Mouse (Mus musculus) gastrocnemius, adult 2 months (tissue): ENCODE data around the gene Odf2. TPM values are rescaled to one million over a fixed set of nuclear protein-coding genes. Genes with fewer than 3 reads are reported as not detected.

ENCODE experiments used
- DNase-seq: peaks from one replicate; pipeline ENCODE4 v3.0.0; 2022
- H3K27ac ChIP-seq: fragments of 200-600 bp; 2 replicates; pipeline ENCODE4 v1.8.1; 2022; ENCODE audit warnings: mild to moderate bottlenecking
- H3K4me3 ChIP-seq: fragments of 200-600 bp; 2 replicates; pipeline ENCODE4 v1.8.1; 2022; ENCODE audit warnings: mild to moderate bottlenecking, moderate library complexity
- CTCF ChIP-seq: fragments of 200-600 bp; IDR thresholded peaks from 2 replicates; pipeline ENCODE4 v1.8.1; 2022; ENCODE audit warnings: antibody characterized with exemption, mild to moderate bottlenecking, moderate library complexity
- intact Hi-C: fragments of 180-260 bp; cut with DNase I; formaldehyde crosslinking; loops from one replicate; pipeline ENCODE4 v1.15.1; 2025
- total RNA-seq, 2 experiments: library from RNA; stranded (reverse); gene quantifications; 2 replicates each; pipeline ENCODE4 v1.2.3; 2021

The Odf2 gene
- total RNA-seq, 2 experiments from 2014 or later: 11.9 to 12.7 TPM

DNA sequence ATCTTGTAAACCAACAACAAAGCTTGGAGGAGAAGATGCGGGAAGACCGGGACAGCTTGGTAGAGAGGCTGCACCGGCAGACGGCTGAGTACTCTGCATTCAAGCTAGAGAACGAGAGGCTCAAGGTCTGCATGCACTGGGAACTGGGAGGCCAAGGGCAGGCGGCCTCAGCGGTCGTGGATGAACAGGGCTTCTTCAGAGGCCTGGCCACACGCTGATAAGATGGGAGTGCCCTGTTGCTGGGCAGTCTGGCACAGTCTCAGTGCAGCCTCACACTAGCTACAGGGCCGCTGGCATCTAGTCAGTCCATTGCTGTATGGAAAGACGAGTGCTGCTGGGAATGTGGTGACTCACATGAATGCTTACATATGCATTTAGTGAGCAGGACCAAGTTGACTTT lies 28.6 kb downstream of the Odf2 start:
- H3K4me3 ChIP-seq: no peak overlapping the region
- intact Hi-C loops: no loop called here
- no peak for DNase-seq
- TF ChIP-seq CTCF: no peak
- H3K27ac ChIP-seq: no peak overlapping the region

DNA sequence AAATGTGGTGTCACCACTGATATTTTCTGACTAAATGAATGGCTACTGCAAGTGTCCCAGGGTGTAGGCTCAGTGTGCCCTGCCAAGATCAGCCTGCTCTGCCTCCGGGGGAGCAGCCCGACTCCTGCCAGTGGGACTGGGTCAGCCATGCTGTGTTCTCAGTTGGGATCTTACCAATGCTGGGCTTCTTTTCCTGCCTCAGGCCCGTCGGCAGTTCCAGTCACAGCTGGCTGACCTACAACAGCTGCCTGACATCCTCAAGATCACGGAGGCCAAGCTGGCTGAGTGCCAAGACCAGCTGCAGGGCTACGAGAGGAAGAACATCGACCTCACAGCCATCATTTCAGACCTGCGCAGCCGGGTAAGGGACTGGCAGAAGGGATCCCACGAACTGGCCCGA lies 33.0 kb downstream of the Odf2 start:
- no peak for TF ChIP-seq CTCF
- Histone ChIP-seq H3K27ac (no peak overlapping the region), H3K4me3 (no peak overlapping the region)
- intact Hi-C loops: no loop called here
- peak; percentile 84 for DNase-seq

DNA sequence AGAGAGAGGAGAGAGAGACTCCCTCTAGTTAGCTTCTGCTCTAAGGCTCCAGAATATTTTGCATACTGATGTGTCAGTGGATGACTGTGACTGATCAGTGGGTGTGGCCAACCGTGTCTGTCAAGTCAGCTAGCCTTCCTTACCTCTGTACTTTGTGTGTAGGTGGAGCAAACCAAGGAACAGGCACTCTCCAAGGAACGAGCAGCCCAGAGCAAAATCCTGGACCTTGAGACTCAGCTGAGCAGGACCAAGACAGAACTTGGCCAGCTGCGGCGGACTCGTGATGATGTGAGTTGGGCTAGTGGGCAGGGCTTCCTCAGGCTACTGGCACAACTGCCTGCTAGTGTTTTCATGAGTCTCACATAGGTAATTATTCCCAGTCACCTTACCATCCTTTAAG lies 37.5 kb downstream of the Odf2 start:
- DNase-seq: no peak
- TF ChIP-seq CTCF: no peak
- Histone ChIP-seq H3K27ac (no peak overlapping the region), H3K4me3 (no peak overlapping the region)
- intact Hi-C loops: no loop called here

DNA sequence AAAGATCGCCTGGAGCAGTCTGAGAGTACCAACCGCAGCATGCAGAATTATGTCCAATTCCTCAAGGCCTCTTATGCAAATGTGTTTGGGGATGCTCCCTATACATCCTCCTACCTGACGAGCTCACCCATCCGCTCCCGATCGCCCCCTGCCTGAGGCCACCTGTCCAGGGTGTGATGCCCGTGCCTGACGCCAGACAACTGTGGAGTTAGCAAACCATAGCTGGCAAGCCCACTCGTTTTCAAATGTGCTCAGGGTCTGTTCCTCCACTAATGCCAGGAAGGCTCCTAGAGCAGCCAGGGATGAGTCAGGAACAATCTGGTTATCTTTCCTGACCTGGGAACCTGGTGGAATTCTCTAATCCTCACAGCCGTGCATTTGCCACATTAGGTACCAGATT lies 41.5 kb downstream of the Odf2 start:
- TF ChIP-seq CTCF: no peak
- Histone ChIP-seq H3K27ac (no peak overlapping the region), H3K4me3 (no peak overlapping the region)
- no peak for DNase-seq
- intact Hi-C loops: no loop called here

DNA sequence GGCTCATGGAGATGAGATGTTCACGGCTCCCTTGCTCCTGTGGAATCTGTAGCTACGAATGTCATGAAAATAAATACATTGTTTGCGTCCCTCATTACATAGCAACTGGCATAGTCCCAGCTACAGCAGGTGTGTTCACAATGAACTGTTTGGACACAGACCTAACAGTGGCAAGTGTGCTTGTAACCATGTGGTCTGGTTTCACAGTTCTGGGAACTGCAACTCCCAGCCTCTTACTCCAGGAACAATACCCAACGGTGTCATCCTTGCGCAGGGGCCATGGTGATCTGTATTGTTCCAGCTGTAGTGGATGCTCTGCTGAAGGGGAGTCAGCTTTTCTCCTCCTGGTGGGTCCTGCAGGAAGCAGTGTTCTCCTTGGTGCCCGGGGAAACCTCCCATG lies 42.2 kb downstream of the Odf2 start:
- TF ChIP-seq CTCF: no peak
- intact Hi-C loops: no loop called here
- DNase-seq: no peak
- Histone ChIP-seq H3K4me3 (no peak overlapping the region), H3K27ac (no peak overlapping the region)

DNA sequence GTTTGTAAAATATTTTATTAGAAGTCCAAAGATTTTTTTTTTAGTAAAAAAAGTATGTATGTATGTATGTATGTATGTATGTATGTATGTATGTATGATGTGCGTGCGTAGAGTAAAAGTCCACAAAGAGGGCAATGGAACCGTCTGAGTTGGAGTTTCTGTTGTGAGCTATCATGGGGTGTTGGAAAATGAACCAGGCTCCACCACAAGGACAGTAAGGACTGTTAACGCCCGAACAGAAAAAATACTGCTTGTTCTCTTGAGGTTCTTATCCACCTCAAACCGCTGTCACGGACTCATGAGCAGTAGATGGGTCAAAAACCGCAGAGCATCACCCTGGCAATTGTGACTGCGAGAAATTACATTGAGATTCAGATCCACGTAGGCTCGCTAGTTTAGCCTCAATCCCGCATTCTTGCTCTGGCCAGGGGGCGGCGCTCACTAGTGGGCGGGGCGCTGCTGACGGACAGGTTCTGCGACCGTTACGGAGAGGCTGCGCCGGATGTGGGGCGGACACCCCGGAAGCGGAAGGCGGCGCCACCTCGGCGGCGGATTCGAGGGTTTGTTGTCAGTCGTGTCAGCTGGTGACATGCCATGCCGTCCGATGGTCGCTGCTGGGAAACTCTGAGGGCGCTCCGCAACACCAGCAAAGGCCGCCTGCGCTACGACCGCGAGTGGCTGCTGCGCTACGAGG lies 46.0 kb downstream of the Odf2 start, which contains the start of gene Gle1:
TSS of gene Gle1 (plus strand) at position 521 of the 694 bp plus-strand sequence.
- intact Hi-C loops: loop anchor here (5.0 kb wide), 1 partner anchor 42 kb away; no protein-coding TSS in a partner anchor
- Histone ChIP-seq H3K27ac (peak within 1 kb of the TSS; percentile 92), H3K4me3 (peak within 1 kb of the TSS; percentile 96)
- TF ChIP-seq CTCF: peak; percentile 71
- DNase-seq: peak; percentile 99

DNA sequence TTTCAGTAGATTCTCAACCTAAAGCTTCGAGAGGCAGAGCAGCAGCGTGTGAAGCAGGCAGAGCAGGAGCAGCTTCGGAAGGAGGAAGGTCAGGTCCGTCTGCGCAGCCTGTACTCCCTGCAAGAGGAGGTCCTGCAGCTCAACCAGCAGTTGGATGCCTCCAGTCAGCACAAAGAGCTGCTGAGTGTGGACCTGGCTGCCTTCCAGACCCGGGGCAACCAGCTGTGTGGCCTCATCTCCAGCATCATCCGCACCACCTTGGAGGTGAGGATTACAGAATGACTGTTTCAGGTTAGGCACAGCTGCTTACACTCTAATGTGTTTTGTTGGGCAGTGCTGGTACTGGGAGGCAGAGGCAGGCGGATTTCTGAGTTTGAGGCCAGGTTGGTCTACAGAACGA lies 51.1 kb downstream of the Odf2 start:
- TF ChIP-seq CTCF: no peak
- Histone ChIP-seq H3K4me3 (no peak overlapping the region), H3K27ac (no peak overlapping the region)
- no peak for DNase-seq
- intact Hi-C loops: no loop called here

DNA sequence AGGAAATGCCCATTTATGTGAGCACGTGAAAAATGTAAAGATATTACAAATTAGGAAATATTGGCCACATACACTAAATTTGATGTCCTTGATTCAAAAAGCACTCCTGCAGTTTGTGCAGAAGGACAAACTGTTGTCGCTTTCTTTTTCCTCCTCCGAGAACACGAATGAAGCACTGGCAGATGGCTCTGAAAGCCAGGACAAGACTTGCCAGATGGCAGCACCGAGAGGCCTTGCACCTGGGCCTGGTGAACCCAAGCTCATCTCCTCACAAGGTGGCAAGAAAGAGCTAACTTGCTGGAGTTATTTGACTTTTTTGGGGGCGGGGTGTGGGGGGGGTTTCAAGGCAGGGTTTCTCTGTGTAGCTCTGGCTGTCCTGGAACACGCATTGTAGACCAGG lies 51.8 kb downstream of the Odf2 start:
- no peak for TF ChIP-seq CTCF
- intact Hi-C loops: no loop called here
- no peak for DNase-seq
- H3K27ac ChIP-seq: no peak overlapping the region
- H3K4me3 ChIP-seq: no peak overlapping the region

DNA sequence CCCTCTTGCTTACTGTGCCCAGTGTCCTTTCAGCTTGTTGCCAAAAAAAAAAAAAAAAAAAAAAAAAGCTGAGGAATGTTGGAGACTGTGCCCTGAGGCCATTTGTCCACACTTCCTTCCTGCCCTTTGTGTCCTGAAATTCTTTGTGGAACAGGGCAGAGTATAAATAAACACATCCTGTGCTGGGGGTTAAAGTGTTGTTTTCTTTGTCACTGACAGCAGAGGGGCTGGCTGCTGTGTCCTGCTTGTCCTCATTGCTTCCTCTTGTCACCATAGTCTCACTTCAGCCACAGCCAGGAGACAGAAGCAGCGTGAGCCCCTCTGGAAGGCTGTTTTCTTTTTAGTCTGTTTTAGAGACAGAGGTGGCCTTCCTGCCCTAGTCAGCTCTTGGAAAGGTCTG lies 55.7 kb downstream of the Odf2 start:
- TF ChIP-seq CTCF: no peak
- Histone ChIP-seq H3K27ac (peak overlapping the region; percentile 86), H3K4me3 (peak overlapping the region; percentile 35)
- intact Hi-C loops: no loop called here
- DNase-seq: no peak

DNA sequence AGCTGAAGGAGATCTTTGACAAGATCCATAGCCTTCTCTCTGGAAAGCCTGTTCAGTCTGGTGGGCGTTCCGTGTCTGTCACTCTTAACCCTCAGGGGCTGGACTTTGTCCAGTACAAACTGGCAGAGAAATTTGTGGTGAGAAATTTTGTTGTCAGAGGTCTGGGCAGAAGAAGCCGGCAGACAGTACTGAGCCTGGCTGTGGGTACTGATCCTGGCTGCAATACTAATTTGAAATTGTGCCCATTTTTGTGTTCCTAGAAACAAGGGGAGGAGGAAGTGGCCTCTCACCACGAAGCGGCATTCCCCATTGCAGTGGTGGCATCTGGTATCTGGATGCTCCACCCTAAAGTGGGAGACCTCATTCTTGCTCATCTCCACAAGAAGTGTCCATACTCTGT lies 59.9 kb downstream of the Odf2 start:
- TF ChIP-seq CTCF: no peak
- intact Hi-C loops: no loop called here

DNA sequence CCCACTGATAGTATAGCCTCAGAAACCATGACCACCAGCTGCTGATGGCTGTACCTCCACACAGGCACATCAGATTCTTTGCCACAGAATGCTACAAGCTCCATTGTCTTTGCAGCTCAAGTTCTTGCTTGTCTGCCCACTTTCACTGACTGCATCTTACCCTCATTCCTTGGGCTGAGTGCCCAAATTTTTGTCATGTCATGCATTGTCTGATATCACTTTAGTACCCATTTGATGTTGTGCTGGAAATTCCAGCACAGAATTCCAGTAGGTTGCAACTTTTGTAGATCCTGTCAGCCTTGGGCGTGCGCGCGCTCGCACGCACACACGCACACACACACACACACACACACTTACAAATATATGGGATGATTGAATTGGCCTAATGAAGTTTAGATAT lies 72.2 kb downstream of the Odf2 start:
- DNase-seq: no peak
- intact Hi-C loops: no loop called here
- H3K4me3 ChIP-seq: no peak overlapping the region
- no peak for TF ChIP-seq CTCF
- no peak overlapping the region for H3K27ac ChIP-seq

More for the DNA sequence above, 59.9 kb downstream of the Odf2 start:
- H3K4me3 ChIP-seq: no peak overlapping the region
- no peak overlapping the region for H3K27ac ChIP-seq
- no peak for DNase-seq

DNA sequence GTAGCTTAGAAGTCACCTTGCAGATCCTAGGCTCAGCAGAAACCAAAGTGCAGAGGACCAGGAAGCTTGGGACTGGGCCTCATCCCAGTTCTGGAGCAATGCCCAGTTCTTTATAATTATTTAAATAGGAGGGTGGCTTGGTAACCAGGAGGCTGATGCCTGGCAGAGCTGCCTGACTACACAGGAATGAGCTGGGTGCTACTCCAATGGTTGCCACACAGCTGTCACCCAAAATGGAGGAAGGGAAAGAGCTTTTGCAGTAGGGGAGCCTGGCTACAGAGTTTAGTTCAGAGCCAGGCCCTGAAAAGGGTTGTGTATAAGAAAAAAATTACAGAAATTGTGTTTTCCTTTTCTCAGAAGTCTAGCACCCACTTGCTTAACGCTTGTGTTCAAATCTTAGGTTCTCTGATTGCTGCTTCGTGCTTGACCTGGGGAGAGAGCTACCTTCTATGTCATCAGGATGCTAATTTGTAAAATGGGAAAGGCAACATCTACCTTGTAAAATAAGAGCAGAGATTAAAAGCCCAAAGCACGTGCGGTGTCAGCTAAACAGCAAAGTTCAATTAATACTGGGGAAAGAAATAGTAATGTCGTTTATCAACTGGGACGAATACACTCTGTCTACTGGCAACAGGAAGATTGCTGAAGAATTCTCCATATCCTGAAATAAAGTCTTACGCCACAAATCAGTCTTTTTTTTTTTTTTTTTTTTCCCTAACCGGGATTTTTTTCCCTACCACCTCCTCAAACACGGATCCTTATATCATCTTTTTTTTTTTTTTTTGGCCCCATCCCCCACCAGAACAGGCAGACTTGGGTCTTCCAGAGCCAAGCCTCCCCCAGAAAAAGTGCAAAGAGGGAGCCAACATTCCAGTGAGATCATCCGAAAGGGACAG lies 75.6 kb downstream of the Odf2 start:
- DNase-seq: peak; percentile 31
- Histone ChIP-seq H3K4me3 (peak overlapping the region; percentile 97), H3K27ac (peak overlapping the region; percentile 99)
- no peak for TF ChIP-seq CTCF
- intact Hi-C loops: no loop called here

DNA sequence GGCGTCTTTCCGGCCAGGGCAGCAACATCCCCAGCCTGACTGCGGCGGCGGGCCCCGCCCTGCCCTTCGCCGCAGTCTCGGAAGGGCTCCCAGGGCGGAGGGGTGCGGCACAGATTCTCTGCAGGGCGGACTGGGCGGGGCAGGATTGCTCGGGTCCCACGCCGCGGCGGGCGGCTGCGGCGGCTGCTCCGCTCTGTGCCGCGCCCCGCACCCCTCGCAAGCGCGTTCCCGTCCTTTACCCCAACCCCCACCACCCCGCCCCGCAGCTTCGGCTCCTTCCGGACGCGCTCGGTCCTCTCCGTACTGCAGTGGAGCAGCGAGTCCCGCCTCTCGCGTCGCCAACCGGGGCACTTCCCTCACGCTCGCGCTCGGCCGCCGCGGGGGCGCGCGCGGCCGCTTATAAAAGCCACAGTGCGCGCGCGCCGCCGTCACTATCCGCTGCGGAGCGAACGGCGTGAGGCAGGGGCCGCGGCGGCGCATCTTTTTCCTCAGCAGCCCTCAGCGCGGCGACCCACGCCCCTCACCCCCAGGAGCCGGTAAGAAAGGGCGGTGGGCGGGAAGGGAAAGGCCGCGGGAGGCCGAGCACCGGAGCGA lies 76.3 kb downstream of the Odf2 start, which contains the start of gene Sptan1:
TSS of gene Sptan1 (plus strand) at position 311 of the 594 bp plus-strand sequence.
- DNase-seq: peak; percentile 99
- intact Hi-C loops: no loop called here
- Histone ChIP-seq H3K4me3 (peak within 1 kb of the TSS; percentile 97), H3K27ac (peak within 1 kb of the TSS; percentile 99)
- no peak for TF ChIP-seq CTCF
